Mouse (Mus musculus) MEL (cell line): Measurements from ENCODE around the gene Higd1c. TPM values are rescaled to one million over a fixed set of nuclear protein-coding genes. Genes with fewer than 3 reads are reported as not detected.
A peak's percentile ranks its signal among the peaks of the same experiment; 100 is the strongest.

Experiments
- DNase-seq: peaks from one replicate; pipeline ENCODE4 v3.0.0; 2011; ENCODE audit warnings: low read depth, low spot score
- H3K27ac ChIP-seq: 2 replicates; pipeline ENCODE4 v1.5.1; 2012; ENCODE audit warnings: low read depth, mild to moderate bottlenecking, control low read depth, low read length, moderate library complexity; ENCODE audit not compliant: control insufficient read depth
- H3K27me3 ChIP-seq, 2 experiments: fragments of 150-350 bp in 1 of 2; sonication (generic) in 1 of 2; 2 replicates each; pipeline ENCODE4 v1.6.1; 2012; ENCODE audit warnings: low read length in 2 of 2, mild to moderate bottlenecking in 2 of 2, improper control_type of control experiment in 1 of 2, moderate library complexity in 1 of 2; ENCODE audit not compliant: insufficient read depth in 2 of 2, control insufficient read depth in 1 of 2
- H3K36me3 ChIP-seq, 2 experiments: 2 replicates each; pipeline ENCODE4 v1.6.1; 2012 to 2014; ENCODE audit warnings: low read length in 2 of 2, improper control_type of control experiment in 1 of 2, inconsistent platforms in 1 of 2, mild to moderate bottlenecking in 1 of 2; ENCODE audit not compliant: insufficient read depth in 2 of 2, control insufficient read depth in 1 of 2
- H3K4me1 ChIP-seq, 2 experiments: fragments of 150-350 bp in 1 of 2; sonication (generic) in 1 of 2; 2 replicates each; pipeline ENCODE4 v1.6.1; 2012; ENCODE audit warnings: low read length in 2 of 2, improper control_type of control experiment in 1 of 2, mild to moderate bottlenecking in 1 of 2; ENCODE audit not compliant: insufficient read depth in 2 of 2, control insufficient read depth in 1 of 2
- H3K4me3 ChIP-seq, 2 experiments: fragments of 150-350 bp in 1 of 2; sonication (generic) in 1 of 2; 2 replicates each; pipeline ENCODE4 v1.5.1; 2012; ENCODE audit warnings: low read depth in 2 of 2, low read length in 2 of 2, mild to moderate bottlenecking in 2 of 2, moderate library complexity in 2 of 2, control low read depth in 1 of 2, improper control_type of control experiment in 1 of 2; ENCODE audit not compliant: control insufficient read depth in 1 of 2, insufficient read depth in 1 of 2
- H3K79me2 ChIP-seq: 2 replicates; pipeline ENCODE4 v1.6.1; 2012; ENCODE audit warnings: mild to moderate bottlenecking, low read length, moderate library complexity; ENCODE audit not compliant: control insufficient read depth, poor library complexity, insufficient read depth
- H3K9ac ChIP-seq: 2 replicates; pipeline ENCODE4 v1.6.1; 2012; ENCODE audit warnings: low read depth, mild to moderate bottlenecking, control low read depth, low read length, moderate library complexity; ENCODE audit not compliant: control insufficient read depth, poor library complexity, severe bottlenecking
- H3K9me3 ChIP-seq: fragments of 150-350 bp; sonication (generic); replicated peaks from 2 replicates; pipeline ENCODE4 v1.6.1; 2012; ENCODE audit warnings: mild to moderate bottlenecking, low read length, improper control_type of control experiment, moderate library complexity; ENCODE audit not compliant: insufficient read depth
- BHLHE40 ChIP-seq: IDR thresholded peaks from 2 replicates; pipeline ENCODE4 v1.6.1; 2012; ENCODE audit warnings: low read depth, mild to moderate bottlenecking, inconsistent platforms, low read length, improper control_type of control experiment, borderline replicate concordance
- CHD2 ChIP-seq: IDR thresholded peaks from 2 replicates; pipeline ENCODE4 v1.6.1; 2011; ENCODE audit warnings: low read length, improper control_type of control experiment
- EP300 ChIP-seq, 2 experiments: IDR thresholded peaks; 2 replicates each; pipeline ENCODE4 v1.6.1; 2011; ENCODE audit warnings: improper control_type of control experiment in 2 of 2, low read length in 2 of 2, low read depth in 1 of 2, mild to moderate bottlenecking in 1 of 2
- ETS1 ChIP-seq: IDR thresholded peaks from 2 replicates; pipeline ENCODE4 v1.6.1; 2012; ENCODE audit warnings: low read depth, mild to moderate bottlenecking, inconsistent platforms, low read length, improper control_type of control experiment, moderate library complexity
- GATA1 ChIP-seq: IDR thresholded peaks from 2 replicates; pipeline ENCODE4 v1.6.1; 2011; ENCODE audit warnings: low read depth, low read length, improper control_type of control experiment
- JUND ChIP-seq: IDR thresholded peaks from 2 replicates; pipeline ENCODE4 v1.6.1; 2011; ENCODE audit warnings: low read depth, mild to moderate bottlenecking, improper control_type of control experiment, low read length
- KAT2A ChIP-seq: conservative IDR thresholded peaks from 2 replicates; pipeline ENCODE4 v1.6.1; 2012; ENCODE audit warnings: low read depth, low read length, improper control_type of control experiment, inconsistent platforms
- MAX ChIP-seq: IDR thresholded peaks from 2 replicates; pipeline ENCODE4 v1.6.1; 2011; ENCODE audit warnings: low read length, improper control_type of control experiment
- MAZ ChIP-seq: IDR thresholded peaks from 2 replicates; pipeline ENCODE4 v1.6.1; 2012; ENCODE audit warnings: low read depth, mild to moderate bottlenecking, inconsistent platforms, low read length, improper control_type of control experiment
- MEF2A ChIP-seq: IDR thresholded peaks from 2 replicates; pipeline ENCODE4 v1.6.1; 2014; ENCODE audit warnings: low read depth, mild to moderate bottlenecking, inconsistent platforms, low read length, improper control_type of control experiment; ENCODE audit not compliant: poor library complexity, insufficient replicate concordance, severe bottlenecking; ENCODE audit errors: extremely low read depth
- MXI1 ChIP-seq: IDR thresholded peaks from 2 replicates; pipeline ENCODE4 v1.6.1; 2011; ENCODE audit warnings: mild to moderate bottlenecking, low read depth, low read length, improper control_type of control experiment
- NELFE ChIP-seq: IDR thresholded peaks from 2 replicates; pipeline ENCODE4 v1.6.1; 2011; ENCODE audit warnings: low read depth, low read length, improper control_type of control experiment
- POLR2AphosphoS5 ChIP-seq: IDR thresholded peaks from 2 replicates; pipeline ENCODE4 v1.6.1; 2012; ENCODE audit warnings: low read depth, borderline replicate concordance, mild to moderate bottlenecking, inconsistent platforms, low read length, moderate library complexity, mixed read lengths
- SMC3 ChIP-seq: IDR thresholded peaks from 2 replicates; pipeline ENCODE4 v1.6.1; 2011; ENCODE audit warnings: low read depth, low read length, improper control_type of control experiment
- UBTF ChIP-seq: IDR thresholded peaks from 2 replicates; pipeline ENCODE4 v1.6.1; 2012; ENCODE audit warnings: low read depth, mild to moderate bottlenecking, inconsistent platforms, low read length, improper control_type of control experiment, moderate library complexity, borderline replicate concordance; ENCODE audit not compliant: insufficient read depth
- USF1 ChIP-seq: IDR thresholded peaks from 2 replicates; pipeline ENCODE4 v1.6.1; 2014; ENCODE audit warnings: low read depth, mild to moderate bottlenecking, inconsistent platforms, low read length, improper control_type of control experiment, moderate library complexity
- USF2 ChIP-seq, 2 experiments: IDR thresholded peaks; 2 replicates each; pipeline ENCODE4 v1.6.1; 2011 to 2012; ENCODE audit warnings: improper control_type of control experiment in 2 of 2, low read length in 2 of 2, borderline replicate concordance in 1 of 2, inconsistent platforms in 1 of 2, low read depth in 1 of 2, mild to moderate bottlenecking in 1 of 2; ENCODE audit not compliant: insufficient read depth in 1 of 2
- ZC3H11A ChIP-seq: IDR thresholded peaks from 2 replicates; pipeline ENCODE4 v1.6.1; 2012; ENCODE audit warnings: low read depth, mild to moderate bottlenecking, inconsistent platforms, low read length, improper control_type of control experiment
- ZNF384 ChIP-seq: IDR thresholded peaks from 2 replicates; pipeline ENCODE4 v1.6.1; 2012; ENCODE audit warnings: low read depth, mild to moderate bottlenecking, inconsistent platforms, low read length, improper control_type of control experiment
- polyA plus RNA-seq, 2 experiments: library from polyadenylated mRNA; stranded (reverse) in 1 of 2; unstranded in 1 of 2; fragments of >175 nt in 1 of 2; fragments of >200 nt in 1 of 2; gene quantifications; 2 replicates each; pipeline versions ENCODE4 v1.2.1 to v1.2.4; 2012; ENCODE audit warnings: low replicate concordance in 2 of 2, low read depth in 1 of 2; ENCODE audit not compliant: insufficient read length in 2 of 2, insufficient read depth in 1 of 2, missing spikeins in 1 of 2
- total RNA-seq: library from RNA; depleted of rRNA; stranded (reverse); fragments of 300-350 nt; gene quantifications from 2 replicates; pipeline ENCODE4 v1.2.3, GENCODE M21; 2012

The Higd1c gene
- total and polyA plus RNA-seq, 3 experiments, result not detected

DNA sequence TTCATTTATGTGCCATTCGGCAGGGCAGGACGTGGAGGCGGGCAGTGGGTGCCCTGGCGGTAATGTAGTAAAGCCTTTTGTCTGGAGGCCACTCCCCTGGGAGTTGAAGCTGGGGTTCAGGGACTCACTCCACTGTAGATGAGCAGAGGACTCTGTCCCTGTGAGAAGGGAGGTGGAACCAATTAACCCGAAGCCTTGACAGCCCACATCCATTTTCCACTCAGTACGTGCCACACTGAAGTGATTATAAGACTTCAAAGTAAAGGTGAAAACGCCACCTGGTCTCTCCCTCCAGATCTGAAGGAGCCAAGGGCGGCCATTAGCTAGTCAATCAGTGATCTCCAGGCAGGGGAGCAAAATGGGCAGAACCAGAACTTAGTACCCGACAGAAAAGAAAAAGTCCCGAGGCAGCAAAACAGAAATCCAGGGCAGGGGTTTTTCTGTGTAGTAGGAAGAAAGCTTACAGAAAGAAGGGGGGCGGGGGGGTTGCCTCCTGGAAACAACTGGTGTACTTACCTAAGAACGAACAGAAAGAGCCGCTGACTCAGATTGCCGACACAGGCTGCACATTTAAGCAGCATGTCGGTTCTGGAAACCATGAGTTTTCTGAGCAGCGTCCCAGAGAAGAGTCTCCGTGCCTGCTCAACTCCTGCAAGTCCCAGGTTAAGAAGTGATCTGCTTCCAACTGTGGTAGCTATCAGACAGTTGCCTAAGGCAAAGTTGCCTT, 60.2 kb downstream of the Higd1c start, which contains the start of gene Slc11a2:
TSS of gene Slc11a2 (minus strand) at position 677 of the 727 bp plus-strand sequence.
- no peak within 1 kb of the TSS for H3K27ac ChIP-seq
- peak within 1 kb of the TSS; percentile 70 for H3K9ac ChIP-seq
- no peaks in the 10 kb centered on the region for H3K9me3 ChIP-seq
- H3K36me3 ChIP-seq, result peaks cover 0 to 15% of the 10 kb centered on the region in 2 experiments; a peak in 2 of 4 replicates
- no peaks in the 10 kb centered on the region; a peak in 1 of 4 replicates for H3K27me3 ChIP-seq
- peaks cover 14 to 20% of the 10 kb centered on the region in 2 experiments for H3K4me1 ChIP-seq
- H3K4me3 ChIP-seq, result peak within 1 kb of the TSS; percentile 70 to 73; a peak in 3 of 4 replicates
- DNase-seq, result no peak
- TF ChIP-seq ZC3H11A, result no peak
- no peak for TF ChIP-seq MEF2A
- no peak for TF ChIP-seq ZNF384
- TF ChIP-seq POLR2AphosphoS5, result no peak
- TF ChIP-seq MAX, result no peak
- TF ChIP-seq USF2 (IDR thresholded peaks at IDR 0.05; ENCODE audit: borderline replicate concordance in 1 of 2, insufficient read depth in 1 of 2, low read depth in 1 of 2, low read length in 2 of 2), result no peak
- TF ChIP-seq JUND, result no peak
- no peak for TF ChIP-seq CHD2
- no peak for TF ChIP-seq BHLHE40
- H3K79me2 ChIP-seq, result peaks cover 29% of the 10 kb centered on the region

DNA sequence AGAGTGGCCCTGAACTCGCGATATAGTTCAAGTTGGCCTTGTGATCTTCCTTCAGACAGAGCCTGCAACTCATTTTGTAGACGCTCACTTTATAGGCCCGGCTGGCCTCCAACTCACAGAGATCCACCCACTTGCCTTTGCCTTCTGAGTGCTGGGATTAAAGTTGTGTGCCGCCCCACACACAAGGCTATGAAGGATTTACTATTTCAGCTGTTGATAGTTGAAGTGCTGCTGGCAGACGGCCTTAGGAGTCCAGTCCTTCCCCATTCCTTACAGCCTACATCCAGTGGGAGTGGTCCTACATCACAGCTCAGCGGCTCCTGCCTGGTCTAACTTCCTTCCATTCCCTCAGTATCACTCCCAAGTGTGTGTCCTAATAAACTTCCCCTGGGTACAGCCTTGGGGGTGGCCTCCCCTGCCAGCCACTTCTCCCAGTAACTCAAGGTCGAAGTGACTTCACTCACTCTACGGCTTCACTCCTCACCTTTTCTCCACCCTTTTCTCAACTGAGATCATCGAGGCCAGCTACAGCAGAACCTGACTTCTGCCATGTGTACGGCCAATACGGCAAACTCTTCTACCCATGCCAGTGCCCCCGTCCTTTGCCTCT, 64.1 kb downstream of the Higd1c start:
- no peak for TF ChIP-seq GATA1
- TF ChIP-seq MAZ, result no peak
- no peak for TF ChIP-seq MXI1
- TF ChIP-seq ZC3H11A, result no peak
- TF ChIP-seq NELFE, result no peak
- TF ChIP-seq KAT2A, result no peak
- no peak for TF ChIP-seq ZNF384
- no peak for TF ChIP-seq UBTF
- no peak for TF ChIP-seq USF1
- TF ChIP-seq ETS1, result no peak
- no peak for TF ChIP-seq SMC3
- TF ChIP-seq BHLHE40, result no peak
- no peak for TF ChIP-seq EP300 (IDR thresholded peaks at IDR 0.05; ENCODE audit: low read depth in 1 of 2, low read length in 2 of 2)
- DNase-seq, result no peak
- no peaks in the 10 kb centered on the region for H3K79me2 ChIP-seq
- H3K27me3 ChIP-seq, result no peaks in the 10 kb centered on the region; a peak in 1 of 4 replicates
- no peak overlapping the region for H3K4me3 ChIP-seq
- H3K9ac ChIP-seq, result no peak overlapping the region
- no peaks in the 10 kb centered on the region for H3K36me3 ChIP-seq
- no peak overlapping the region for H3K27ac ChIP-seq
- no peaks in the 10 kb centered on the region for H3K9me3 ChIP-seq
- H3K4me1 ChIP-seq, result peaks cover 1 to 3% of the 10 kb centered on the region in 2 experiments; a peak in 1 of 4 replicates
